ENCODE assay signal across 21 mouse cellular contexts in genomic region chr12:109742486-109742885, GRCm38 (mm10).
"Had no signal": no experiment of that assay in that cellular context is flagged by ENCODE, and none has a peak within 500 bp of the region (broad histone marks: within the 10 kb centered on the region; RNA-seq: fewer than 3 reads in every experiment).

No protein-coding gene starts in this region.

- H3K9me3 ChIP-seq: heart, embryonic 12.5 days; hindbrain, embryonic 13.5 days; hindbrain, embryonic 15.5 days; kidney, embryonic 15.5 days; limb, embryonic 13.5 days; limb, embryonic 15.5 days; liver, embryonic 13.5 days; liver, embryonic 15.5 days had no signal

- DNase-seq: gastrocnemius, postnatal 36 days; heart, adult 2 months; heart, postnatal 10 days; kidney, adult 11 months; kidney, adult 2 months; kidney, adult 9 months; kidney, postnatal 14 days; kidney, postnatal 36 days; layer of hippocampus, adult 9-11 months; layer of hippocampus, postnatal 36 days; left cerebral cortex, postnatal 4 days; liver, embryonic 13.5 days had no signal

- H3K36me3 ChIP-seq: liver, embryonic 15.5 days had no signal

- H3K4me3 ChIP-seq: heart, adult 2 months; heart, embryonic 12.5 days; hindbrain, embryonic 13.5 days; hindbrain, embryonic 15.5 days; kidney, embryonic 15.5 days; limb, embryonic 13.5 days; limb, embryonic 15.5 days; liver, embryonic 13.5 days; liver, embryonic 15.5 days had no signal

- H3K27ac ChIP-seq: heart, adult 2 months; hindbrain, embryonic 13.5 days; hindbrain, embryonic 15.5 days; hindbrain, postnatal 0 days; kidney, embryonic 15.5 days; kidney, postnatal 0 days; limb, embryonic 13.5 days; limb, embryonic 15.5 days; liver, embryonic 13.5 days; liver, embryonic 15.5 days had no signal

- H3K27me3 ChIP-seq: heart, embryonic 12.5 days; hindbrain, embryonic 13.5 days; hindbrain, embryonic 15.5 days; kidney, embryonic 15.5 days; limb, embryonic 13.5 days; limb, embryonic 15.5 days; liver, embryonic 13.5 days; liver, embryonic 15.5 days had no signal

- H3K4me1 ChIP-seq: liver, embryonic 13.5 days; liver, embryonic 15.5 days had no signal
